Mouse (Mus musculus): ENCODE results near the gene Twsg1. TPM values are rescaled to one million over a fixed set of nuclear protein-coding genes. Genes with fewer than 3 reads are reported as not detected.

Gene Twsg1
- total and polyA plus RNA-seq, 2 experiments from 2014 or later = 45.4 to 45.7 TPM

- Histone ChIP-seq H3K9me3 (ENCODE audit: low read length) (no peaks in the 10 kb centered on the region), H3K27me3 (ENCODE audit: insufficient read depth, low read length) (no peaks in the 10 kb centered on the region)
- no peak for ATAC-seq
Measured at GRCm38 (mm10) chr17:65902281-65902680, 48.7 kb downstream of the Twsg1 start.

GRCm38 (mm10) chr17:65896016-65896415, 55.0 kb downstream of the Twsg1 start:
- H3K4me3 ChIP-seq (ENCODE audit: low read length) = no peak overlapping the region
- ATAC-seq (no peak), DNase-seq (ENCODE audit: low spot score) (no peak)
- H3K36me3 ChIP-seq (ENCODE audit: insufficient read depth, low read length) = no peaks in the 10 kb centered on the region
- H3K27ac ChIP-seq = no peak overlapping the region
- H3K9ac ChIP-seq (replicated peaks; ENCODE audit: low read length) = no peak overlapping the region
- WGBS = 66% methylated on average over 3 of the region's 3 CpGs
- H3K27me3 ChIP-seq (ENCODE audit: insufficient read depth, low read length) = no peaks in the 10 kb centered on the region
- H3K4me1 ChIP-seq (ENCODE audit: insufficient read depth, low read length) = no peaks in the 10 kb centered on the region
- no peak overlapping the region for H3K4me2 ChIP-seq (ENCODE audit: low read depth, low read length)
- H3K9me3 ChIP-seq (ENCODE audit: low read length) = no peaks in the 10 kb centered on the region
- no peak for TF ChIP-seq CTCF (IDR thresholded peaks at IDR 0.05; ENCODE audit: low read depth)

More at GRCm38 (mm10) chr17:65902281-65902680, 48.7 kb downstream of the Twsg1 start:
- Histone ChIP-seq H3K36me3 (ENCODE audit: insufficient read depth, low read length) (no peaks in the 10 kb centered on the region), H3K27ac (no peak overlapping the region), H3K4me1 (ENCODE audit: insufficient read depth, low read length) (no peaks in the 10 kb centered on the region), H3K4me2 (ENCODE audit: low read depth, low read length) (no peak overlapping the region), H3K4me3 (ENCODE audit: low read length) (no peak overlapping the region), H3K9ac (replicated peaks; ENCODE audit: low read length) (no peak overlapping the region)
- DNase-seq (ENCODE audit: low spot score) = no peak
- 90% methylated on average over 6 of the region's 6 CpGs for WGBS
- TF ChIP-seq CTCF (IDR thresholded peaks at IDR 0.05; ENCODE audit: low read depth) = no peak

- Histone ChIP-seq H3K9me3 (ENCODE audit: low read length) (no peaks in the 10 kb centered on the region), H3K4me3 (ENCODE audit: low read length) (no peak overlapping the region), H3K4me1 (ENCODE audit: insufficient read depth, low read length) (peaks cover 6% of the 10 kb centered on the region; the same call in 1 of the 2 replicates), H3K4me2 (ENCODE audit: low read depth, low read length) (no peak overlapping the region), H3K9ac (replicated peaks; ENCODE audit: low read length) (no peak overlapping the region), H3K27me3 (ENCODE audit: insufficient read depth, low read length) (no peaks in the 10 kb centered on the region), H3K36me3 (ENCODE audit: insufficient read depth, low read length) (no peaks in the 10 kb centered on the region), H3K27ac (no peak overlapping the region)
- no peak for DNase-seq (ENCODE audit: low spot score)
- 79% methylated on average over 5 of the region's 5 CpGs for WGBS
- ATAC-seq = no peak
- no peak for TF ChIP-seq CTCF (IDR thresholded peaks at IDR 0.05; ENCODE audit: low read depth)
Measured at GRCm38 (mm10) chr17:65889476-65889875, 61.5 kb downstream of the Twsg1 start.

GRCm38 (mm10) chr17:65886571-65886970, 64.5 kb downstream of the Twsg1 start:
- no peak for ATAC-seq
- no peak for TF ChIP-seq CTCF (IDR thresholded peaks at IDR 0.05; ENCODE audit: low read depth)
- H3K9ac ChIP-seq (replicated peaks; ENCODE audit: low read length) = peak overlapping the region; percentile 72

GRCm38 (mm10) chr17:65885697-65886529, 65.1 kb downstream of the Twsg1 start, which contains the start of gene Ralbp1:
TSS of gene Ralbp1 (minus strand) at chr17:65885798.
- H3K4me2 ChIP-seq (ENCODE audit: low read depth, low read length) = peak within 1 kb of the TSS; percentile 96
- DNase-seq (ENCODE audit: low spot score) (peak; percentile 59), ATAC-seq (no peak)
- WGBS = 8% methylated on average over 14 of the region's 14 CpGs
- no peaks in the 10 kb centered on the region for H3K36me3 ChIP-seq (ENCODE audit: insufficient read depth, low read length)
- peak within 1 kb of the TSS; percentile 95 for H3K4me3 ChIP-seq (ENCODE audit: low read length)
- TF ChIP-seq CTCF (IDR thresholded peaks at IDR 0.05; ENCODE audit: low read depth) = no peak
- no peaks in the 10 kb centered on the region for H3K9me3 ChIP-seq (ENCODE audit: low read length)
- H3K4me1 ChIP-seq (ENCODE audit: insufficient read depth, low read length) = peaks cover 12% of the 10 kb centered on the region; the same call in 1 of the 2 replicates
- no peaks in the 10 kb centered on the region for H3K27me3 ChIP-seq (ENCODE audit: insufficient read depth, low read length)
- H3K9ac ChIP-seq (replicated peaks; ENCODE audit: low read length) = peak within 1 kb of the TSS; percentile 86
- H3K27ac ChIP-seq = peak within 1 kb of the TSS; percentile 96

More at GRCm38 (mm10) chr17:65886571-65886970, 64.5 kb downstream of the Twsg1 start:
- Histone ChIP-seq H3K4me2 (ENCODE audit: low read depth, low read length) (peak overlapping the region; percentile 96), H3K4me1 (ENCODE audit: insufficient read depth, low read length) (peaks cover 12% of the 10 kb centered on the region; the same call in 1 of the 2 replicates), H3K27me3 (ENCODE audit: insufficient read depth, low read length) (no peaks in the 10 kb centered on the region), H3K36me3 (ENCODE audit: insufficient read depth, low read length) (no peaks in the 10 kb centered on the region), H3K9me3 (ENCODE audit: low read length) (no peaks in the 10 kb centered on the region), H3K4me3 (ENCODE audit: low read length) (peak overlapping the region; percentile 95), H3K27ac (peak overlapping the region; percentile 96)
- no peak for DNase-seq (ENCODE audit: low spot score)
- WGBS = 78% methylated on average over 9 of the region's 9 CpGs

GRCm38 (mm10) chr17:65885398-65885696, 65.7 kb downstream of the Twsg1 start:
- Histone ChIP-seq H3K4me2 (ENCODE audit: low read depth, low read length) (peak overlapping the region; percentile 96), H3K4me1 (ENCODE audit: insufficient read depth, low read length) (peaks cover 12% of the 10 kb centered on the region; the same call in 1 of the 2 replicates), H3K9me3 (ENCODE audit: low read length) (no peaks in the 10 kb centered on the region), H3K27me3 (ENCODE audit: insufficient read depth, low read length) (no peaks in the 10 kb centered on the region), H3K9ac (replicated peaks; ENCODE audit: low read length) (peak overlapping the region; percentile 72), H3K27ac (peak overlapping the region; percentile 96), H3K4me3 (ENCODE audit: low read length) (peak overlapping the region; percentile 95), H3K36me3 (ENCODE audit: insufficient read depth, low read length) (no peaks in the 10 kb centered on the region)
- TF ChIP-seq CTCF (IDR thresholded peaks at IDR 0.05; ENCODE audit: low read depth) = no peak
- 0% methylated on average over 11 of the region's 11 CpGs for WGBS
- DNase-seq (ENCODE audit: low spot score) (no peak), ATAC-seq (no peak)
